Mouse (Mus musculus): ENCODE measurements around the gene Tpp1. TPM values are rescaled to one million over a fixed set of nuclear protein-coding genes. Genes with fewer than 3 reads are reported as not detected.
"Not testable (repeated sequence)": the region's sequence is repeated elsewhere in the genome, so short reads cannot be mapped to it uniquely, and the experiment has no call there.

Tpp1 gene
- polyA plus RNA-seq, 1 experiment from 2014 or later, result 74.3 TPM

DNA sequence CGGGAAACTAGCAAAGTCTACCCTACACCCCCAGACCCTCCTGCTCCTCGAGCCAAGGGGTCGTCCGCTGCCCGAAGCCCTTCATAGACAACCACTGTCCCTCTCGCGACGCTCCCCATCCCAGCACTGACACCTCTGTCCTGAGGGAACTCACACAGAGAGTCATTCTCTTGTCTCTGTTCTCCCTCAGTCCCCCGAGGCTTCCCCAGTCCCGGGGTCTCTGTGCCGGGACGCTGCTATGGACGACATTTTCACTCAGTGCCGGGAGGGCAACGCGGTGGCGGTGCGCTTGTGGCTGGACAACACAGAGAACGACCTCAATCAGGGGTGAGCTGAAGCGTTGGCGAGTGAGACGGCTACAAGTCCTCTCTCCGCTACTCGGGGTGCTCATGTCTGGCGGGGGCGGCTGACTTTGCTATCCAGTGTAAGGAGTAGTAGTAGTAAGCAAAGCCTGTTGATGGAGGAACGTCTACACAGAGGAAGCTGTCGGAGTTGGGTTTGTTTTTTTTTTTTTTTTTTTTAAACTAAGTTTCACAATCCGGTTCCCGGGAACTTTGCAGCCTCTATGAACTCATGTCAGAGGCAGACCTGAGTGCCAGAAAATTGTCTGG is 15.0 kb downstream of the Tpp1 start, which contains the start of gene Rrp8:
TSS of gene Rrp8 (minus strand) at position 475 of the 611 bp plus-strand sequence.
- no peaks in the 10 kb centered on the region for H3K27me3 ChIP-seq
- under 1% methylated on average over 30 of the region's 30 CpGs for WGBS
- peak within 1 kb of the TSS; percentile 92 for H3K27ac ChIP-seq
- H3K9me3 ChIP-seq, result no peaks in the 10 kb centered on the region
- no peak for ATAC-seq (ENCODE audit: insufficient number of reproducible peaks, low FRiP score, low TSS enrichment, low read depth)
- peak within 1 kb of the TSS; percentile 62 for H3K4me2 ChIP-seq
- H3K36me3 ChIP-seq, result peaks cover 51% of the 10 kb centered on the region
- H3K4me3 ChIP-seq, result peak within 1 kb of the TSS; percentile 81
- H3K4me1 ChIP-seq, result peaks cover 30% of the 10 kb centered on the region
- H3K9ac ChIP-seq, result peak within 1 kb of the TSS; percentile 94

DNA sequence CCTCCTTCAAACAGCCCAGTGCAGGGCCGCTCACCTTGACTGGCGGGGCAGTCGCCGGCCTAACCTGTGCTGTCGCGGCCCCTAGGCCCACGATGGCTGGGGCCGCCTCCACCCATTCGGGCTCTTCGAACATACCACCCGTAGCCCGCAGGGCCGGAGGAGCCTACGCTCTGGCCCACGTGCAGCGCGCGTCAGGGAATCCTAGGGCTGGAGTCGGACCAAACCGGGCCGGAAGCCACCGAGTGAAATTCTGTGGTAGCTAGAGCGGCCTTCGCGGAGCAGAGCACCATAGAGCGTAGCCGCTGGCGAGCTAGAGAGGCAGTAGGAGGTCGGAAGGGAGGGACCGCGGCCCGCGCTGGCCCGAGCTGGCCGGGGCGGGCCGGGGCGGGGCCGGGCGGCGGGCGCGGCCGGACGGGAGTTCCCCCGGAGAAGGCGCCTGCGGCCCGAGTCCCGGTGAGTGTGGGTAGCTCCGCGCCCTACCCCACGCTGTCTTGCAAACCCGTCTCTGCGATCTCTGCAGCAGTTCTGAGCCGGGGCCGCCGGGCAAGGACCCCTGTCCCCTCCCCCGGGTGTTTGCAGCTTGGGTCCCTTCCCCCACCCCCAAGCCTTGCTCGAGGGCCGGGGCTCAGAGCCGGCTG is 15.7 kb downstream of the Tpp1 start, which contains the start of gene Ilk:
TSS of gene Ilk (plus strand) at position 329 of the 638 bp plus-strand sequence.
- Histone ChIP-seq H3K36me3 (peaks cover 51% of the 10 kb centered on the region), H3K4me2 (peak within 1 kb of the TSS; percentile 62), H3K9ac (peak within 1 kb of the TSS; percentile 94), H3K27ac (peak within 1 kb of the TSS; percentile 92), H3K9me3 (no peaks in the 10 kb centered on the region), H3K4me1 (peaks cover 30% of the 10 kb centered on the region), H3K4me3 (peak within 1 kb of the TSS; percentile 81), H3K27me3 (no peaks in the 10 kb centered on the region)
- WGBS, result under 1% methylated on average over 59 of the region's 62 CpGs
- ATAC-seq (ENCODE audit: insufficient number of reproducible peaks, low FRiP score, low TSS enrichment, low read depth), result peak; percentile 96

GRCm38 (mm10) chr7:105735464-105735863 is 16.6 kb downstream of the Tpp1 start:
- Histone ChIP-seq H3K27ac (peak overlapping the region; percentile 92), H3K4me1 (peaks cover 30% of the 10 kb centered on the region), H3K9ac (peak overlapping the region; percentile 94; the same call in 1 of the 2 replicates), H3K4me3 (peak overlapping the region; percentile 81), H3K4me2 (peak overlapping the region; percentile 62), H3K36me3 (peaks cover 50% of the 10 kb centered on the region)
- not testable (repeated sequence) for H3K27me3 ChIP-seq; ATAC-seq (ENCODE audit: insufficient number of reproducible peaks, low FRiP score, low TSS enrichment, low read depth); H3K9me3 ChIP-seq
- 42% methylated on average over 4 of the region's 4 CpGs for WGBS

DNA sequence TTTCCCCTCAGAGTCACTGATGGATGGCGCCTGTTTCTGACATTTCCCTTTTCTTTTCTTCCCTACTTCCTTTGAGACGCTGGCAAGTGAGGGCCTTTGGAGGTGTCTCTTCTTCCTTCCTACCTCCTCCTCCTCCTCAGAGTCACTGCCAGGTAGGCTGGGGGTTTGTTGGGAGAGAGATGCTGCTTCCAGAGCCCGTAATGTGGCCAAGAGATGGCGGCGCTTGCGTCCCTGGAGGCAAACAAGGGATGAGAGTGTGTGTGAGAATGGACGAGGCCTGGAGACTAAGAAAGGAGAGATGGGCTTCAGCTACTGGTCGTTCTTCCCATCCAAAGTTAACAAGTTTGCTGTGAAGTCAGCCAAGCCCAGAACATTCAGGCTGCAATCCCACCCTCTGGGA is 17.2 kb downstream of the Tpp1 start:
- H3K9me3 ChIP-seq, result no peaks in the 10 kb centered on the region
- peaks cover 44% of the 10 kb centered on the region for H3K36me3 ChIP-seq
- no peak for ATAC-seq (ENCODE audit: insufficient number of reproducible peaks, low FRiP score, low TSS enrichment, low read depth)
- no peak overlapping the region for H3K4me2 ChIP-seq
- peak overlapping the region; percentile 94; the same call in 1 of the 2 replicates for H3K9ac ChIP-seq
- peaks cover 30% of the 10 kb centered on the region for H3K4me1 ChIP-seq
- 0 out of 2 replicates have a peak overlapping the region, but pooled peaks have one; percentile 81 for H3K4me3 ChIP-seq
- no peak overlapping the region for H3K27ac ChIP-seq
- WGBS, result 88% methylated on average over 8 of the region's 8 CpGs
- H3K27me3 ChIP-seq, result no peaks in the 10 kb centered on the region

GRCm38 (mm10) chr7:105733836-105734235 is 18.2 kb downstream of the Tpp1 start:
- Histone ChIP-seq H3K9ac (no peak overlapping the region), H3K4me1 (peaks cover 21% of the 10 kb centered on the region), H3K27ac (no peak overlapping the region), H3K9me3 (no peaks in the 10 kb centered on the region), H3K4me3 (no peak overlapping the region), H3K27me3 (no peaks in the 10 kb centered on the region), H3K36me3 (peaks cover 50% of the 10 kb centered on the region), H3K4me2 (no peak overlapping the region)
- no peak for ATAC-seq (ENCODE audit: insufficient number of reproducible peaks, low FRiP score, low TSS enrichment, low read depth)
- 94% methylated on average over 11 of the region's 11 CpGs for WGBS

DNA sequence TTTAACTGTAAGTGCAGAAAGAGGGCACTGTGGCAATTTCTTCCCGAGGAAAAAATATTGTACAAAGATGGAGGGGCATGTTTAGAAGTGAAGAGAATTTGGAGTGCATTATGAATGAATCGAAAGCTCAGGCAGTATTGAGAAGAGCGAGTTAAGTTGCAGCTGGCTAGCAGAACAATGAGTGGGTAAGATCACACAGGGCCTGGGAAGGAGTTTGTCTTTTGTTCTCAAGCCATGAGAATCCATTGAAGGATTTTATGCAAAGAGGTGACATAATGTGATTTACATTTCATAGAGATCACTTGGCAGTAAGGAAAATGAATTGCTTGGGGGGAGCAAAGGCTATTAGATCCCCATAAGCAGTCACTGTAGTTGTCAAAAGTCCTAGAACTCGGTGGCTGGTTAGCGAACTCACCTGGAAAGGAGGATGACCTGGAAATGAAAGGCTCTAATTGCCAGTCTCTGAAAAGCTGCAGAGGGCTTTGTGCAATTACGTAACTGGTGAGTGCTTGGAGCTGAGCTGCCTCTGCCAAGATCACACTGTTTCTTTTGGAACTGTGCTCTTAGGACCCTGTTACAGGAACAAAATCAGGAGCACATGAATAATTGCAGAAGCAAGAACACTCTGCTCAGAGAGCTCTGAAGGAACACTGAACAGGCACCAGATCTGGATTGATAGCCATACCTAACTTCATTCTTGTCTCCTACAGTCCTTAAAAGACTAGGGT is 23.2 kb downstream of the Tpp1 start:
- peaks cover 3% of the 10 kb centered on the region; the same call in 1 of the 2 replicates for H3K4me1 ChIP-seq
- H3K27me3 ChIP-seq, result no peaks in the 10 kb centered on the region
- H3K4me3 ChIP-seq, result no peak overlapping the region
- 74% methylated on average over 6 of the region's 6 CpGs for WGBS
- H3K36me3 ChIP-seq, result peaks cover 40% of the 10 kb centered on the region
- no peaks in the 10 kb centered on the region for H3K9me3 ChIP-seq
- ATAC-seq (ENCODE audit: insufficient number of reproducible peaks, low FRiP score, low TSS enrichment, low read depth), result no peak
- H3K27ac ChIP-seq, result 0 out of 2 replicates have a peak overlapping the region, but pooled peaks have one; percentile 0
- no peak overlapping the region for H3K9ac ChIP-seq
- H3K4me2 ChIP-seq, result no peak overlapping the region

DNA sequence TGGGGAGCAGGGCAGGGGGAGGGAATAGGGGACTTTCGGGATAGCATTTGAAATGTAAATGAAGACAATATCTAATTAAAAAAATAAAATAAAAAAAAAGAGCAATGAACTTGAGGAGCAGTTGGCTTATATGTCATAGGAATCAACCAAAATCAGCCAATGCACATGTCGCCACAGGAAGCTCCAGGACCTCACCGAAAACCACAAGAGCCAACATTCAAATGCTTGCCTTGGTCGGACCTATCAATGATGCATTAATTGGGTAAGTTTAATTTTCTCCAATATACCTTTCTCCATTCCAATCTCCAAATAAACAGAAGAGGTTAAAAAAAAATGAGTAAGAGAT is 25.1 kb downstream of the Tpp1 start:
- H3K4me3 ChIP-seq, result no peak overlapping the region
- H3K27ac ChIP-seq, result no peak overlapping the region
- 90% methylated on average over 4 of the region's 4 CpGs for WGBS
- H3K36me3 ChIP-seq, result peaks cover 21% of the 10 kb centered on the region
- H3K27me3 ChIP-seq, result no peaks in the 10 kb centered on the region
- no peak overlapping the region for H3K9ac ChIP-seq
- no peaks in the 10 kb centered on the region for H3K9me3 ChIP-seq
- H3K4me2 ChIP-seq, result no peak overlapping the region
- peaks cover 3% of the 10 kb centered on the region; the same call in 1 of the 2 replicates for H3K4me1 ChIP-seq
- no peak for ATAC-seq (ENCODE audit: insufficient number of reproducible peaks, low FRiP score, low TSS enrichment, low read depth)

- 0 out of 2 replicates have a peak, but pooled peaks have one; percentile 30 for ATAC-seq (ENCODE audit: insufficient number of reproducible peaks, low FRiP score, low TSS enrichment, low read depth)
- 83% methylated on average over 4 of the region's 4 CpGs for WGBS
- H3K9ac ChIP-seq, result no peak overlapping the region
These were observed 25.7 kb downstream of the Tpp1 start for GRCm38 (mm10) chr7:105726144-105726979.

GRCm38 (mm10) chr7:105721916-105722315 is 30.1 kb downstream of the Tpp1 start:
- Histone ChIP-seq H3K27ac (no peak overlapping the region), H3K9ac (no peak overlapping the region), H3K4me1 (peaks cover 3% of the 10 kb centered on the region; the same call in 1 of the 2 replicates), H3K9me3 (no peaks in the 10 kb centered on the region), H3K36me3 (no peaks in the 10 kb centered on the region), H3K27me3 (no peaks in the 10 kb centered on the region), H3K4me2 (no peak overlapping the region), H3K4me3 (no peak overlapping the region)
- ATAC-seq (ENCODE audit: insufficient number of reproducible peaks, low FRiP score, low TSS enrichment, low read depth), result no peak
- 71% methylated on average over 2 of the region's 2 CpGs for WGBS

More at GRCm38 (mm10) chr7:105726144-105726979, 25.7 kb downstream of the Tpp1 start:
- Histone ChIP-seq H3K4me3 (no peak overlapping the region), H3K9me3 (no peaks in the 10 kb centered on the region), H3K36me3 (peaks cover 15% of the 10 kb centered on the region), H3K4me2 (no peak overlapping the region), H3K4me1 (peaks cover 3% of the 10 kb centered on the region; the same call in 1 of the 2 replicates), H3K27ac (no peak overlapping the region), H3K27me3 (no peaks in the 10 kb centered on the region)

DNA sequence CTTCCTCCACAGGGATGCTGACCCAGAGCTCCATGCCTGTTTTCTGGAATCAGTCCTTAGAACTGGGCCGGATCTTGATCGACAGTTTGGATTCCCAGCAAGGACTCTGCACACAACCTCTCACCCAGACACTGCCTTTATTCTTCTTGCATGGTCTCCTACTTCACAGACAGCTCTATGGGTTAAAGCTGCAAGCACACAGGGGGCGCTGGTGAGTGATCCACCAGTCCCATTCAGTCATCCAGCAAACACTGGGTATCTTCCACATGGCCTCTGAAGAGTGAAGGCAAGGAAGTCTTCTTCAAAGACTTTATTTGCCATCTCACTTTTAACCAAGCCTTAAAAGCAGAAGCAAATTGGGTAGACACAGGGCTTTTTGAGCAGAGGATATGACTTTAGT is 36.7 kb downstream of the Tpp1 start:
- no peak overlapping the region for H3K27ac ChIP-seq
- no peak overlapping the region for H3K4me2 ChIP-seq
- no peak overlapping the region for H3K4me3 ChIP-seq
- 61% methylated on average over 3 of the region's 3 CpGs for WGBS
- H3K36me3 ChIP-seq, result no peaks in the 10 kb centered on the region
- H3K4me1 ChIP-seq, result no peaks in the 10 kb centered on the region
- H3K9ac ChIP-seq, result no peak overlapping the region
- no peak for ATAC-seq (ENCODE audit: insufficient number of reproducible peaks, low FRiP score, low TSS enrichment, low read depth)
- H3K9me3 ChIP-seq, result no peaks in the 10 kb centered on the region
- H3K27me3 ChIP-seq, result no peaks in the 10 kb centered on the region

DNA sequence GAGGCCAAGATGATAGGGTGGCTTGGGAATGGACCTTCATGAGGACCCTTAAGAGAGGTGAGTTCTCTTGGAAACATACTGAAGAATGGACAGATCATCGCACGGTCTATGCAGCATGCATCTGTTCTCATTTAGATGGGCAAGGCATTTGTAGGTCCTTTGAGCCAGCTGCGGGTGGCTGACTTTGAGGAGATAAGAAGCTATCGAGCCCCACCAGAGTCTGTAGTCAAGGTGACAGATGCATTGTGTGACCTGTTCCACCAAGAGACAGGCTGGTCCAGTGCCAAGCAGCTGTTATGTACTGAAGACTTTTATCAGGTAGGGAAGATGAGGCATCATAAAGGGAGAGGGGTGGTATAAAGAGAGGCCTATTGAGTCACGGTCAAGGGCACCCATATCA is 43.3 kb downstream of the Tpp1 start:
- no peak overlapping the region for H3K27ac ChIP-seq
- no peaks in the 10 kb centered on the region for H3K36me3 ChIP-seq
- H3K4me3 ChIP-seq, result no peak overlapping the region
- WGBS, result 89% methylated on average over 5 of the region's 5 CpGs
- H3K27me3 ChIP-seq, result no peaks in the 10 kb centered on the region
- H3K9me3 ChIP-seq, result no peaks in the 10 kb centered on the region
- no peak overlapping the region for H3K9ac ChIP-seq
- no peak overlapping the region for H3K4me2 ChIP-seq
- ATAC-seq (ENCODE audit: insufficient number of reproducible peaks, low FRiP score, low TSS enrichment, low read depth), result no peak
- no peaks in the 10 kb centered on the region for H3K4me1 ChIP-seq
